Mouse (Mus musculus) spleen, postnatal 36 days (tissue): ENCODE results near the gene Os9.

Experiments
- DNase-seq, 2 experiments: peaks; one replicate each; pipeline ENCODE4 v3.0.0; 2022; ENCODE audit warnings: low spot score in 2 of 2, mixed read lengths in 1 of 2

Gene Os9

DNA sequence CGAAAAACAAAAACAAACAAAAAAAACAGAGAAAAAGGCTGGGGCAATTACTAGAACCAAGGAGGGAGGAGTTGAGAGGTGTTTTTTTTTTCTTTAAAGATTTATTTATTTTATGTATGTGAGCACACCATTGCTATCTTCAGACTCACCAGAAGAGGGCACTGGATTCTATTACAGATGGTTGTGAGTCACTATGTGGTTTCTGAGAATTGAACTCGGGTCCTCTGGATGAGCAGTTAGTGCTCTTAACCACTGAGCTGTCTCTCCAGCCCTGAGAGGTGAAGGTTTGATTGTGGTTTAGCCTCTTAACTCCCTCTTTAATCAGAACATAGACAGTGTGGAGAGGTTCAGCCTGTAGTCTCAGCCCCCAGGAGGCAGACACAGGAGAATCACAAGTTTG is 5.9 kb downstream of the Os9 start:
- no peak for DNase-seq

GRCm38 (mm10) chr10:127114408-127114807 is 6.5 kb downstream of the Os9 start:
- no peak for DNase-seq

- DNase-seq, result no peak
Observed at GRCm38 (mm10) chr10:127111001-127111887, 9.7 kb downstream of the Os9 start.

DNA sequence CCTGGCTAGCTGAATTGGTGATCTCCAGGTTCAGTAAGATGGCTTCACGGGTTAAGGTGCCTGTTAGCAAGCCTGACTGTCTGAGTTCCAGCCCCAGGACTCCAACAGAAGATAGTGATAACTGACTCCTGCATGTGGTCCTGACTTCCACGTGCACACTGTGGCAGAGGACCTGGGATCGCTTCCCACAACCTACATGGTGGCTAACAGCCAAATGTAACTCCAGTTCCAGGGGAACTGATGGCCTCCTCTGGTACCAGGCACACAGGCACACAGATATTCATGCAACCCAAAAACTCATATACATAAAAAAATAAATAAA is 12.7 kb downstream of the Os9 start:
- no peak for DNase-seq

GRCm38 (mm10) chr10:127107563-127108261 is 13.2 kb downstream of the Os9 start:
- no peak for DNase-seq

- no peak for DNase-seq
Observed at GRCm38 (mm10) chr10:127103631-127104030, 17.3 kb downstream of the Os9 start.

DNA sequence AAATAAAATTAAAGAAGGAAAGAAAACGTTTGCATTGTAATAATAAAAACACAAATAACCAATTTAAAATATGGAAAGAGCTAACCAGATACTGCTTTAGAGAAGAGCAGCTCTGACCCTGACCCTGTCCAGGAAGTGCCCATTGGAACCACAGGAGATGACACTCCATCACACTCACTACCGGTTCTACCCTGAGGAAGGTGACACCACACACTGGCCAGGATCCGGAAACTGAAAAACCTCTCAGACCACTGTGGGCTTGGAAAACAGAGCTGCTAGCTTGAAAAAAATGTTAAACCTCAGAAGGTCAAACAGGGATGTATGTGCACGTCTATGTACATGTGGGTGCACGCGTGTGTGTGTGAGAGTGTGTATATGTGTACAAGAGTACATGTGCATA is 19.8 kb downstream of the Os9 start:
- DNase-seq, result no peak

DNA sequence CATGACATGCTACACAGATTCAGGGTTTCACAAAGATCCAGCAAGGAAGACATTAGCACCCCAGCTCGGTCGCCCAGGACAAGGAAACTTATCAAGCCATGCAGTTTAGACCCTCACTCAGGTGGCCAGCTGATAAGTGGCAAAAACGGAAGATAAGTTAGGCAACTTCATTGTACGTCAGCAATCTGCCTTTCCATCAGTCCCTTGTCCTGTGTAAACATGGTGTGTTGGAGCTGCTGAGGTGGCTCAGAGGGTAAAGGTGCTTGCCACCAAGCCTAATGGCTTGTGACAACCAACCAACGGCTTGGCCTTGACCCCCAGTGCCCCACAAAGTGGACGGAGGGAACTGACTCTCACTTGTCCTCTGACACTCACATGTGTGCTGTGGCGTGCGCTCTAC is 20.5 kb downstream of the Os9 start:
- DNase-seq, result no peak

DNA sequence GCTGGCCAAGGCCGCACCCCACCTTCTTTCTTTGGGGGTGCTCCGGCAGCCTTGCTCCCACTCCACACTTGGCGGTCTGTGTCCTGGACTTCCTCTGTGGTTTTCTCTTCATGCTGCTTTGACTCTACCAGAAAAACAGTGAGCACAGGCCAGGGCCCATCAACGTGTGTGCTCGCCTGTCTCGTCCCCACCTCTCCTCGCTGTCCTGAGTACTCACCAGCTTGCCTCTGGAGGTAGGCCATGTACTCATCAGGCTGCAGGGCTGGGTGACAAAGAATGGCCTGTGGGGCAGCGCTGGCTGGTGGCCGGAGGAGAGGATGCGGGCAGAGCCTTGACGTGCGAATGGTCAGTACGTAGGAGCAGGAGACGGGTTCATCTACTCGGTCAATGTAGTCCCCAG is 21.1 kb downstream of the Os9 start:
- no peak for DNase-seq

GRCm38 (mm10) chr10:127099191-127099590 is 21.7 kb downstream of the Os9 start:
- no peak for DNase-seq

GRCm38 (mm10) chr10:127098514-127098913 is 22.4 kb downstream of the Os9 start:
- no peak for DNase-seq

- DNase-seq, result no peak
Observed at GRCm38 (mm10) chr10:127094382-127094802, 26.5 kb downstream of the Os9 start.

GRCm38 (mm10) chr10:127092742-127093141 is 28.2 kb downstream of the Os9 start:
- DNase-seq, result no peak

DNA sequence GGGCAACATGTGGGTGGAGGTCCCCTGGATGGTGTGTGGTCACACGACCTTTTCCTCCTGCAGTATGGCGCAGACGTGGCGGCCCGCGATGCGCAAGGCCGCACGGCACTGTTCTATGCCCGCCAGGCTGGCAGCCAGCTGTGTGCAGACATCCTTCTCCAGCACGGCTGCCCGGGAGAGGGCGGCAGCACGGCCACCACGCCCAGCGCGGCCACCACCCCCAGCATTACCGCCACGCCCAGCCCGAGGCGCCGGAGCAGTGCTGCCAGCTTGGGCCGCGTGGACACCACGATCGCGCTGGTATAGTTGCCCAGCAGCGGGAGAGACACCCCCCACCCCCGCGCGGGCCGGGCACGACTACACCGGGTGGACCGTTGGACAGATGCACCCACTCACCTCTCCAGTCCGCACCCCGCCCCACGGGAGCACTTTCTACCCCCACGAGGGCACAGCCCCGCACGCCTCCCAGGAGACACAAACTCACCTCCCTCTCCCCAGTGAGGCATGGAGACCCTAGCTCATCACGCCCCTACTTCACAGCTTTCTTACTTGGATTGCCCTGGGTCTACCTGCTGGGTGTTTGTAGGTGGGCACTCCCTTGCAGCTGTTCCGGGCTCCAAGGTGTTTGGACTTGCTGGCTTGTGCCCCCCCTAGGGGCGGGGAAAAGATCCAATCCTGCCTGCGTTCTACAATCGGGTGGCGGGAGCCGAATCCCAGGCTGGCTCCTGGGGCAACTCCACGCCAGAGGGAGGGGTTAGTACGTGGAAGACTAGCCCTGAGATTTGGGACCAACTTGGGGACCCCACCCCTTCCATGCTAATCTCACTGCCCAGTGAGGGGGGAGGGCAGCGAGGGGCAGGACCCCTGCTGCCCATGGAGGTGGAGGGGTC is 29.2 kb downstream of the Os9 start:
- no peak for DNase-seq

GRCm38 (mm10) chr10:127090560-127091411 is 30.1 kb downstream of the Os9 start:
- no peak for DNase-seq

GRCm38 (mm10) chr10:127085633-127086032 is 35.3 kb downstream of the Os9 start:
- DNase-seq, result no peak

GRCm38 (mm10) chr10:127085052-127085451 is 35.9 kb downstream of the Os9 start:
- DNase-seq, result no peak

DNA sequence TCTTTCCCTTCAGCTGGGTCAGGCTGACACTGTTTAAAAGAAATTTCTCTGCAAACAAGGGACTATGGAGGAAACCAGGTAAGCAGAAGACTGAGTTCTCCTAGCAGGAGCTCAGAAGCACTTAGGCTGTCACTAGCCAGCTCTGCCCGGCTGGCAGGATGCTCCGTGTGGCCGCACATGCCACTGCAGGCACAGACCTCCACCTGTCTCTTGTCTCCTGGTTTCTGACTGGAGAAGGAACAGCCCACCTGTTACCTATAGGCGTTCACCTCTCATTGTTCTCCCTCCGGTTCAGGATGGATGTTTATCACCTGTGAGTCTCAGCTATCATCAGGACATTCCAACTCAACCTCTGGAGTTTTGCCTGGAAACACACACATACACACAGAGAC is 37.0 kb downstream of the Os9 start:
- DNase-seq, result no peak

DNA sequence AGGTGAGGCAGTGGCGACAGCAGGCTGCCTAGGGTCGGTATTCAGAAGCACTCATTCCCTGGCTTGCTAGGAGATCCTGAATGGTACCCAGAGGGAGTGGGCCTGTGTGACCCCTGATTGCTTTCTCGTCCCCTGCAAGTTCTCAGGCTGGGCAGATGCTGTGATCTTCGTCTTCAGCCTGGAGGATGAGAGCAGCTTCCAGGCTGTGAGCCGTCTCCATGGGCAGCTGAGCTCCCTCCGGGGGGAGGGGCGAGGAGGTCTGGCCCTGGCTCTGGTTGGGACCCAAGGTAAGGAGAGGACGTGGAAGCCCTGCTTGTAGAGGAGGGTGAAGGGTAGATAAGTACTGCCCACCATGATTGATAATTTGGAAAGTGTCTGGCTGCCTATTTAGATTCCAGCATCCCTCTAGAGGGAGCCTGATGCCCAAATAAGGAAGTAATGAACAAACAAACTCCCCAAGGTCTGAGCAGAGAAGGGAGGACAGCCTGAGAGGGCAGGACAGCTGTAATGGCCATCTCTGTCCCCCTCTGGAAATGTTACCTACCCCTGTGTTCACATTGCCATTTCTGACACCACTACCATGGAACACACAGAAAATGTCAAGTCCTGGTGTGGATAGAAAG is 37.5 kb downstream of the Os9 start:
- DNase-seq, result no peak

DNA sequence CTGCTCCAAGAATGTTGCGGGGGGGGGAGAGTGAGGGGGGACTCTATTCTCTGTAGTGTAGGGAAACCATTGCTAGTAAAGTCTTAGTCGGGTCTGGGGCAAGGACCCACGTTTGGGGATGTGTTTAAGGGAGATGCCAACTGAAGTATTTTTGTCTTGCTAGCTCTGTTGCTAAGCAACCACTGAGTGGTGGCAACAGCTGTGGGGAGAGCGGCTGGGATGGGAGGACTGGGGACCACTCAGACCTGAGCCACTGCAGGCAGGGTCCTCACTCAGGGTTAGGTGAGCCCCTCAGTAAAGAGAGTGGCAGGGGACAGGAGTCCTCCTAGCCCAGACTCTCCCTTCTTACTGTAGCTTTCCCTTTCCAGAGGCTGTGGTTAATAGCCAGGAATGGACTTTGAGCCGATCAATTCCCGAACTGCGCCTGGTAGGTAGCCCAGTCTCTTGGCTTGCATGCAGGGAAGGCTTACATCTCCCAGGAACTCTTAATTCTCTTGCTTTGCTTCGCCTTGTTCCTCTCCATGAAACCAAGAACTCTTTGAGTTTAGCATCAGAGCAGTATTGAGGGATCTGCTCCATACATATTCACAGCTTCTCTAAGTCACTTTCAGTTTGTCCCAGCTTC is 38.8 kb downstream of the Os9 start:
- DNase-seq, result no peak
